Mouse (Mus musculus) testis, adult 2 months (tissue): ENCODE data around the gene Col6a4.

ENCODE experiments used
- CTCF ChIP-seq: fragments of 200-500 bp; IDR thresholded peaks from 2 replicates; pipeline ENCODE4 v1.5.1; 2012; ENCODE audit warnings: low read depth, mild to moderate bottlenecking, inconsistent platforms, low read length, moderate library complexity; ENCODE audit not compliant: control insufficient read depth, insufficient read depth, insufficient replicate concordance
- POLR2A ChIP-seq: fragments of 200-500 bp; IDR thresholded peaks from 2 replicates; pipeline ENCODE4 v1.6.1; 2012; ENCODE audit warnings: low read depth, mild to moderate bottlenecking, inconsistent platforms, low read length, moderate library complexity; ENCODE audit not compliant: control insufficient read depth

- TF ChIP-seq POLR2A (no peak), CTCF (no peak)
Measured at GRCm38 (mm10) chr9:106081528-106081927, 15.1 kb downstream of the Col6a4 start.
